Mouse (Mus musculus) limb, embryonic 15.5 days (tissue): Measurements from ENCODE around the gene Gpr6. TPM values are rescaled to one million over a fixed set of nuclear protein-coding genes. Genes with fewer than 3 reads are reported as not detected.

Experiments
- ATAC-seq: fragments of 200-750 bp; cut with Nextera tagmentation; 2 replicates; pipeline ENCODE4 v1.8.0; 2017; ENCODE audit warnings: low read depth, moderate TSS enrichment; ENCODE audit not compliant: insufficient number of reproducible peaks, low FRiP score, low TSS enrichment
- H3K27ac ChIP-seq: fragments of 300-500 bp; sonication (generic); 2 replicates; pipeline ENCODE4 v1.5.1; 2015; ENCODE audit warnings: moderate library complexity, mild to moderate bottlenecking, inconsistent platforms
- H3K27me3 ChIP-seq: fragments of 300-500 bp; sonication (generic); 2 replicates; pipeline ENCODE4 v1.6.1; 2015; ENCODE audit warnings: inconsistent platforms
- H3K36me3 ChIP-seq: fragments of 300-500 bp; sonication (generic); 2 replicates; pipeline ENCODE4 v1.6.1; 2015; ENCODE audit warnings: inconsistent platforms
- H3K4me1 ChIP-seq: fragments of 300-500 bp; sonication (generic); 2 replicates; pipeline ENCODE4 v1.6.1; 2015; ENCODE audit warnings: inconsistent platforms
- H3K4me2 ChIP-seq: fragments of 300-500 bp; sonication (generic); 2 replicates; pipeline ENCODE4 v1.6.1; 2015; ENCODE audit warnings: mild to moderate bottlenecking, inconsistent platforms
- H3K4me3 ChIP-seq: fragments of 300-500 bp; sonication (generic); 2 replicates; pipeline ENCODE4 v1.5.1; 2015; ENCODE audit warnings: mild to moderate bottlenecking, inconsistent platforms
- H3K9ac ChIP-seq: fragments of 300-500 bp; sonication (generic); 2 replicates; pipeline ENCODE4 v1.6.1; 2015; ENCODE audit warnings: inconsistent platforms
- H3K9me3 ChIP-seq: fragments of 300-500 bp; sonication (generic); 2 replicates; pipeline ENCODE4 v1.6.1; 2016; ENCODE audit warnings: inconsistent platforms
- WGBS: fragments of 180-500 bp; shearing (Covaris S2); methylation state at CpG from one replicate; pipeline ENCODE4 v1.1.7; 2015; 5-methylcytosine and 5-hydroxymethylcytosine counted together
- polyA plus RNA-seq: library from polyadenylated mRNA; unstranded; fragments of >200 nt; fragmentation: Nextera tagmentation; extraction: Ambion mirVana; gene quantifications from 2 replicates; pipeline ENCODE4 v1.2.1, GENCODE M21; 2015

Gpr6 gene
- not detected in 2 replicates for polyA plus RNA-seq

- ATAC-seq, result no peak
- no peak within 1 kb of the TSS for H3K4me3 ChIP-seq
- no peaks in the 10 kb centered on the region for H3K9me3 ChIP-seq
- H3K9ac ChIP-seq, result no peak within 1 kb of the TSS
- H3K27me3 ChIP-seq, result peaks cover 48% of the 10 kb centered on the region
- WGBS, result 1% methylated on average over 23 of the region's 23 CpGs
- H3K4me1 ChIP-seq, result no peaks in the 10 kb centered on the region
- no peaks in the 10 kb centered on the region for H3K36me3 ChIP-seq
- H3K4me2 ChIP-seq, result no peak within 1 kb of the TSS
- H3K27ac ChIP-seq, result no peak within 1 kb of the TSS
Measured at GRCm38 (mm10) chr10:41072116-41072515, at the start of gene Gpr6. Gpr6 (minus strand) TSS chr10:41072285.

GRCm38 (mm10) chr10:41100060-41100459 is 28.0 kb upstream of the Gpr6 start:
- Histone ChIP-seq H3K4me3 (no peak overlapping the region), H3K9ac (no peak overlapping the region)
- 66% methylated on average over 2 of the region's 2 CpGs for WGBS

GRCm38 (mm10) chr10:41098137-41098536 is 26.1 kb upstream of the Gpr6 start:
- no peak overlapping the region for H3K4me3 ChIP-seq
- ATAC-seq, result no peak
- no peaks in the 10 kb centered on the region for H3K36me3 ChIP-seq
- no peak overlapping the region for H3K9ac ChIP-seq
- no peaks in the 10 kb centered on the region for H3K4me1 ChIP-seq
- no peaks in the 10 kb centered on the region for H3K9me3 ChIP-seq
- no peak overlapping the region for H3K4me2 ChIP-seq
- no peaks in the 10 kb centered on the region for H3K27me3 ChIP-seq
- no peak overlapping the region for H3K27ac ChIP-seq
- WGBS, result 87% methylated on average over 6 of the region's 6 CpGs

More at GRCm38 (mm10) chr10:41100060-41100459, 28.0 kb upstream of the Gpr6 start:
- H3K4me2 ChIP-seq, result no peak overlapping the region
- H3K9me3 ChIP-seq, result no peaks in the 10 kb centered on the region
- H3K4me1 ChIP-seq, result no peaks in the 10 kb centered on the region
- H3K27ac ChIP-seq, result no peak overlapping the region
- H3K36me3 ChIP-seq, result no peaks in the 10 kb centered on the region
- ATAC-seq, result no peak
- no peaks in the 10 kb centered on the region for H3K27me3 ChIP-seq

GRCm38 (mm10) chr10:41088852-41089251 is 16.8 kb upstream of the Gpr6 start:
- H3K4me2 ChIP-seq, result no peak overlapping the region
- no peak for ATAC-seq
- no peaks in the 10 kb centered on the region for H3K4me1 ChIP-seq
- no peak overlapping the region for H3K27ac ChIP-seq
- no peaks in the 10 kb centered on the region for H3K9me3 ChIP-seq
- H3K9ac ChIP-seq, result no peak overlapping the region
- H3K36me3 ChIP-seq, result no peaks in the 10 kb centered on the region
- no peak overlapping the region for H3K4me3 ChIP-seq
- no peaks in the 10 kb centered on the region for H3K27me3 ChIP-seq
- WGBS, result 49% methylated on average over 7 of the region's 7 CpGs

GRCm38 (mm10) chr10:41071696-41072095 is 389 bp downstream of the Gpr6 start:
- H3K4me2 ChIP-seq, result no peak overlapping the region
- WGBS, result 5% methylated on average over 11 of the region's 11 CpGs
- no peaks in the 10 kb centered on the region for H3K4me1 ChIP-seq
- no peak overlapping the region for H3K4me3 ChIP-seq
- H3K36me3 ChIP-seq, result no peaks in the 10 kb centered on the region
- ATAC-seq, result no peak
- no peak overlapping the region for H3K9ac ChIP-seq
- peaks cover 48% of the 10 kb centered on the region for H3K27me3 ChIP-seq
- no peaks in the 10 kb centered on the region for H3K9me3 ChIP-seq
- no peak overlapping the region for H3K27ac ChIP-seq

GRCm38 (mm10) chr10:41070693-41071651 is 1.1 kb downstream of the Gpr6 start:
- H3K4me3 ChIP-seq, result no peak overlapping the region
- H3K4me2 ChIP-seq, result no peak overlapping the region
- ATAC-seq, result no peak
- H3K9ac ChIP-seq, result no peak overlapping the region
- H3K4me1 ChIP-seq, result no peaks in the 10 kb centered on the region
- H3K27ac ChIP-seq, result no peak overlapping the region
- H3K9me3 ChIP-seq, result no peaks in the 10 kb centered on the region
- peaks cover 48% of the 10 kb centered on the region for H3K27me3 ChIP-seq
- H3K36me3 ChIP-seq, result no peaks in the 10 kb centered on the region
- WGBS, result 4% methylated on average over 68 of the region's 68 CpGs

GRCm38 (mm10) chr10:41060250-41060831 is 11.7 kb downstream of the Gpr6 start:
- Histone ChIP-seq H3K27ac (no peak overlapping the region), H3K9me3 (no peaks in the 10 kb centered on the region), H3K4me1 (no peaks in the 10 kb centered on the region), H3K9ac (no peak overlapping the region), H3K4me3 (no peak overlapping the region), H3K27me3 (no peaks in the 10 kb centered on the region), H3K36me3 (no peaks in the 10 kb centered on the region), H3K4me2 (no peak overlapping the region)
- ATAC-seq, result no peak
- WGBS, result 73% methylated on average over 4 of the region's 4 CpGs

- no peak overlapping the region for H3K9ac ChIP-seq
- no peak overlapping the region for H3K4me2 ChIP-seq
- WGBS, result 77% methylated on average over 9 of the region's 9 CpGs
- ATAC-seq, result no peak
- no peak overlapping the region for H3K27ac ChIP-seq
- H3K4me1 ChIP-seq, result no peaks in the 10 kb centered on the region
- no peaks in the 10 kb centered on the region for H3K9me3 ChIP-seq
- H3K4me3 ChIP-seq, result no peak overlapping the region
- H3K27me3 ChIP-seq, result no peaks in the 10 kb centered on the region
- H3K36me3 ChIP-seq, result no peaks in the 10 kb centered on the region
Measured at GRCm38 (mm10) chr10:41055581-41055980, 16.5 kb downstream of the Gpr6 start.

- Histone ChIP-seq H3K4me2 (no peak overlapping the region), H3K36me3 (no peaks in the 10 kb centered on the region), H3K27me3 (no peaks in the 10 kb centered on the region), H3K4me1 (no peaks in the 10 kb centered on the region), H3K9ac (no peak overlapping the region), H3K27ac (no peak overlapping the region), H3K9me3 (no peaks in the 10 kb centered on the region), H3K4me3 (no peak overlapping the region)
- ATAC-seq, result no peak
- WGBS, result 81% methylated on average over 5 of the region's 5 CpGs
Measured at GRCm38 (mm10) chr10:41054005-41054404, 18.1 kb downstream of the Gpr6 start.

GRCm38 (mm10) chr10:41042272-41042671 is 29.8 kb downstream of the Gpr6 start:
- no peak overlapping the region for H3K9ac ChIP-seq
- no peaks in the 10 kb centered on the region for H3K36me3 ChIP-seq
- no peak overlapping the region for H3K4me2 ChIP-seq
- no peak overlapping the region for H3K27ac ChIP-seq
- no peaks in the 10 kb centered on the region for H3K4me1 ChIP-seq
- no peaks in the 10 kb centered on the region for H3K27me3 ChIP-seq
- ATAC-seq, result no peak
- 54% methylated on average over 11 of the region's 11 CpGs for WGBS
- no peak overlapping the region for H3K4me3 ChIP-seq
- no peaks in the 10 kb centered on the region for H3K9me3 ChIP-seq

- no peak overlapping the region for H3K4me2 ChIP-seq
- no peak for ATAC-seq
- no peak overlapping the region for H3K9ac ChIP-seq
- H3K4me1 ChIP-seq, result no peaks in the 10 kb centered on the region
- H3K9me3 ChIP-seq, result no peaks in the 10 kb centered on the region
- H3K27me3 ChIP-seq, result no peaks in the 10 kb centered on the region
- H3K27ac ChIP-seq, result no peak overlapping the region
- H3K4me3 ChIP-seq, result no peak overlapping the region
- no peaks in the 10 kb centered on the region for H3K36me3 ChIP-seq
- WGBS, result 71% methylated on average over 9 of the region's 9 CpGs
Measured at GRCm38 (mm10) chr10:41041478-41041877, 30.6 kb downstream of the Gpr6 start.

- Histone ChIP-seq H3K27ac (no peak overlapping the region), H3K9ac (no peak overlapping the region), H3K9me3 (no peaks in the 10 kb centered on the region), H3K4me1 (no peaks in the 10 kb centered on the region), H3K36me3 (no peaks in the 10 kb centered on the region), H3K4me2 (no peak overlapping the region), H3K27me3 (no peaks in the 10 kb centered on the region), H3K4me3 (no peak overlapping the region)
- ATAC-seq, result no peak
Measured at GRCm38 (mm10) chr10:41040530-41041085, 31.5 kb downstream of the Gpr6 start.
